Mouse (Mus musculus) cortical plate, adult 2 months (tissue): ENCODE results near the gene Gm5741.

ENCODE experiments used
- CTCF ChIP-seq: fragments of 200-500 bp; IDR thresholded peaks from 2 replicates; pipeline ENCODE4 v1.5.1; 2011; ENCODE audit warnings: mild to moderate bottlenecking, control low read depth, low read length; ENCODE audit not compliant: insufficient read depth; ENCODE audit errors: extremely low read depth
- POLR2A ChIP-seq: fragments of 200-500 bp; IDR thresholded peaks from 2 replicates; pipeline ENCODE4 v1.6.1; 2011; ENCODE audit warnings: mild to moderate bottlenecking, low read length, control low read depth; ENCODE audit not compliant: insufficient read depth; ENCODE audit errors: extremely low read depth

DNA sequence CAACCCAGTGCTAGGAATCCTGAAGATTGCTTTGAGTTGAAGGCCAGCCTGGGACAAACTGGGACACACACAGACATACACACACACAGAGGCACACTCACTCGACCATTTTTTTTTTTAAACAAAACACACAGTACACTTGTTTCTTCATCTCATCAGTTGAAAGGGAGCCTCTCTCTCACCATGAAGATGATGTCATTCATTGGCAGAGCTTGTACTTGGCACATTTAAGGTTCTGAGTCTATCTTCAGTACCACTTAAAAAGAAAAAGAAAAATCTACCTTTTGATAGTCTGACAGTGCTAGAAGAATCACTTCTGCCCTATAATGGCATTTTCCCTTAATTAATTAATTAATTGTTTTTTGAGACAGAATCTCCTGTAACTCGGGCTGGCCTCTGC, 21.0 kb upstream of the Gm5741 start:
- TF ChIP-seq CTCF (no peak), POLR2A (no peak)
